Mouse (Mus musculus) kidney, embryonic 15.5 days (tissue): ENCODE measurements around the gene Ube2i. TPM values are rescaled to one million over a fixed set of nuclear protein-coding genes. Genes with fewer than 3 reads are reported as not detected.
"Not testable (repeated sequence)": the region's sequence is repeated elsewhere in the genome, so short reads cannot be mapped to it uniquely, and the experiment has no call there.

Experiments used
- ATAC-seq: fragments of 200-750 bp; cut with Nextera tagmentation; replicated peaks from 2 replicates; pipeline ENCODE4 v1.8.0; 2017; ENCODE audit warnings: moderate TSS enrichment; ENCODE audit not compliant: low FRiP score
- H3K27ac ChIP-seq: fragments of 300-500 bp; sonication (generic); 2 replicates; pipeline ENCODE4 v1.5.1; 2015; ENCODE audit warnings: mild to moderate bottlenecking, inconsistent platforms
- H3K27me3 ChIP-seq: fragments of 300-500 bp; sonication (generic); 2 replicates; pipeline ENCODE4 v1.6.1; 2015; ENCODE audit warnings: inconsistent platforms
- H3K36me3 ChIP-seq: fragments of 300-500 bp; sonication (generic); 2 replicates; pipeline ENCODE4 v1.6.1; 2015; ENCODE audit warnings: inconsistent platforms
- H3K4me1 ChIP-seq: fragments of 300-500 bp; sonication (generic); 2 replicates; pipeline ENCODE4 v1.6.1; 2015; ENCODE audit warnings: inconsistent platforms
- H3K4me2 ChIP-seq: fragments of 300-500 bp; sonication (generic); 2 replicates; pipeline ENCODE4 v1.6.1; 2015; ENCODE audit warnings: moderate library complexity, mild to moderate bottlenecking, inconsistent platforms
- H3K4me3 ChIP-seq: fragments of 300-500 bp; sonication (generic); replicated peaks from 2 replicates; pipeline ENCODE4 v1.5.1; 2015; ENCODE audit warnings: mild to moderate bottlenecking, inconsistent platforms
- H3K9ac ChIP-seq: fragments of 300-500 bp; sonication (generic); 2 replicates; pipeline ENCODE4 v1.6.1; 2015; ENCODE audit warnings: mild to moderate bottlenecking, inconsistent platforms
- H3K9me3 ChIP-seq: fragments of 300-500 bp; sonication (generic); replicated peaks from 2 replicates; pipeline ENCODE4 v1.6.1; 2016; ENCODE audit warnings: inconsistent platforms
- WGBS: fragments of 180-500 bp; shearing (Covaris S2); methylation state at CpG from one replicate; pipeline ENCODE4 v1.1.7; 2015; ENCODE audit warnings: mixed read lengths; 5-methylcytosine and 5-hydroxymethylcytosine counted together
- polyA plus RNA-seq: library from polyadenylated mRNA; unstranded; fragments of >200 nt; fragmentation: Nextera tagmentation; extraction: Ambion mirVana; gene quantifications from 2 replicates; pipeline ENCODE4 v1.2.1, GENCODE M21; 2015

Gene Ube2i
- polyA plus RNA-seq, 1 experiment from 2014 or later, result 677 TPM

DNA sequence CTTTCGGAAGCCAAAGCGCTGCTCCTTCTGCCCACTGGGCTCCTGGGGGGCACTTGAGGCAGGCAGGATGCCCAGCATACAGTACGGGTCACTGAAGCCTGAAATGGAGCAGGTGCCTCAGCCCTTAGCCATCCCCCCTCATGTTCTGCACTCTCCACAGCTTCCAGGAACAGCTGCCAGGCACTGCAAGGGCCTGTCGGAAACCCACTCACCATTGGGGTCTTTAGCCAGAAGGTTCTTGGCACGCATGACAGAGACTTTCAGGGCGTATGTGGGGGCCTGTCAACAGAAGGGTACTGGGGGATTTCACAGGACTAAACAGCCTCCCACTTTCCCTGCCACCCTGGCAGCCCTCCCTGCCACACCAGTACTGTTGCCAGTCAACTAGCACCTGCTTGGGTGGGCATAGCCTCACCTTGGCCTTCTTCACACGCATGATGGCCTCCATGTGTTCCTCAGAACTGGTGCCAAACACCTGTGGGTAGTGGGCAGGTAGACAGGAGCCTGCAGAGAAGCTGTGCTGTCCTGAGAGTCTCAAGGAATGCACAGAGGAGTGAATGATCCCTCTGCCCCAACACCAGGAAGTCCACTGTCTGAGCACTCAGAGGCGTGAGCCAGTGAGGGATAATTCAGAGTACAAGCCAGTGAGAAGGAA, 24.1 kb downstream of the Ube2i start:
- Histone ChIP-seq H3K9me3 (no peaks in the 10 kb centered on the region), H3K36me3 (no peaks in the 10 kb centered on the region), H3K9ac (no peak overlapping the region), H3K4me2 (no peak overlapping the region), H3K4me1 (0 out of 2 replicates have a peak, but pooled peaks cover 4% of the 10 kb centered on the region), H3K27me3 (peaks cover 35% of the 10 kb centered on the region), H3K4me3 (no peak overlapping the region), H3K27ac (no peak overlapping the region)
- no peak for ATAC-seq
- WGBS, result 79% methylated on average over 8 of the region's 8 CpGs

DNA sequence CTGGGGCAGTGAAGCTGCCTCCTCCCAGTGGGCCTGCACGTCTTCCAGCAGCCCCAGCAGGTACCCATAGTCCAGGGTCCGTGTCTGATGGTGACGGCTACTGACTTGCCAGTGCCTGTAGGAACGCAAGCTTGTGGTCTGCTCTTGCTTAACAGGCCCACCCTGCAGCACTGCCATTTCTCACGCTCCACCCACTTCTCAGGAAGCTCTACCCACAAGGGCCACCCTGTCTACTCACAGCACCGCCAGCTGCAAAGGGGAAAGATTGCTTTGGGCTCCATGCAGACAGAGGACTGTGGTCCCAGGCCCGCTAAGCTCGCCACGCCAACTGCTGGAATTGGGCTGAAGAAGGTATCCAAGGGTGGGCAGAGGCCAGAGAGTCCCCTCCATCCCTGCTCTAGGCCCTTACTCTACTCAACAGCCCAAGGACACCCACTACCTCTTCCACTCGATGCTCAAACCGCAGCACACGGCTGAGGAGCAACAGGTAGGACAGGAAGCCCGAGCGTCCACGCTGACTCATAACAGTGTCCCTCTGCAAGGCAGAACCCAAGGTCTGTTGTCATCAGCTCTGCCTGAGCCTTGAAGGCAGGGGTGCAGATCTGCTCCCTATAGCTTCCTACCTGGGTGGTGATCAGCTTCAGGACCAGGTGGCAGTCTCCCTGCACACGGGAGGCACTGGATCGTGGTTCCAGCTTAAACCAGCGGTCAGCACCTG, 26.2 kb downstream of the Ube2i start:
- no peak overlapping the region for H3K27ac ChIP-seq
- ATAC-seq, result no peak
- H3K4me3 ChIP-seq, result no peak overlapping the region
- no peak overlapping the region for H3K9ac ChIP-seq
- H3K4me2 ChIP-seq, result no peak overlapping the region
- peaks cover 16% of the 10 kb centered on the region for H3K36me3 ChIP-seq
- peaks cover 14% of the 10 kb centered on the region for H3K27me3 ChIP-seq
- no peaks in the 10 kb centered on the region for H3K9me3 ChIP-seq
- WGBS, result 80% methylated on average over 18 of the region's 18 CpGs
- H3K4me1 ChIP-seq, result no peaks in the 10 kb centered on the region

DNA sequence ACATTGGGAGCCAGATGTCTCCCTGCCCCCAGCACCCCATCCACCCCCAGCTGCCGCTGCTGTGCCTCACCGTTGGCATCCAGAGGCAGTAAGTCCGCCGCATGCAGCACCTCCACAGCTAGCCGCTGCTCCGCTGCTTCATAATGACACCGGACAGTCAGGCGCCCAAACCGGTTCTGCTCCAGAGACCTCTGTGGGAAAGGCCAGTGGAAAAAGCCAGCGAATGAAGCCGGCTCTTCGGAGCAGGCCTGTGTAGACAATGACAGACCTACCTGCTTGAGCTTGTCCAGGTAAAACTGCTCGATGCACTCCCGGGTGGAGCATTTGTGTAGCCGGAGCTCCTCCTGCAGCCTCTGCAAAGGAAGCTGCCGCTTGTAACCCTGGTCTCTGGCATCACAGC, 30.2 kb downstream of the Ube2i start:
- Histone ChIP-seq H3K9me3 (no peaks in the 10 kb centered on the region), H3K27ac (0 out of 2 replicates have a peak overlapping the region, but pooled peaks have one; percentile 27), H3K36me3 (peaks cover 33% of the 10 kb centered on the region), H3K4me3 (no peak overlapping the region), H3K4me1 (peaks cover 17% of the 10 kb centered on the region), H3K9ac (no peak overlapping the region), H3K27me3 (peaks cover 3% of the 10 kb centered on the region; the same call in 1 of the 2 replicates), H3K4me2 (no peak overlapping the region)
- WGBS, result 76% methylated on average over 16 of the region's 16 CpGs
- ATAC-seq, result no peak

DNA sequence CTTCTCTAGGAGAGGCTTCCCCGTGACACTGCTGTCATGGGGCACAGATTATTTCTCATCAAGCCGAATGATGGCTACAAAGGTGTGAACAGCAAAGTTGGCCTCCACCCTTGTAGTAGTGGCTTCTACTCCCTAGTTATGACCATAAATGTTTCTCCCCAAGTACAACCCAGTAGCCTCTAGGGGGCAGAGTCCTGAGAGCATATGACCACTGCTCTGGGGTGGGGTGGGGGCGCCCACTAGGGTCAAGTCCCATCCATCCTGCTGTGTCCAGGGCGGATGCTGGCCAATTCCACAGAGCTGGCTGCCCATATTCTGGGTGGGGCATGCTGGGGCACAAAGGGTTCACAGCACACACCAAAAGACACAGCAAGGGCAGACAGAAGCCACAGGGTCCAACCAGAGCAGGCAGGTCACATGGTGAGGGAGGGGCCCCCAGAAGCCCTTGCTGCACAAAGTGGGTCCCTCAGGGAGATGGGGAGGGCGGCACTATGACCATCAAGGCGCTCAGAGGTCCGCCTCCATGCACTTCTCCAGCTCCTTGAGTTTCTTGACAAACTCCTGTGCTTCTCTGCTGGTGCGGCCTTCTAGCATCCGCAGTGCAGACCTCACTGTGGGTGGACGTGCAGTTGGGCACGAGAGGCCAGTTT, 31.2 kb downstream of the Ube2i start:
- H3K4me3 ChIP-seq, result no peak overlapping the region
- 90% methylated on average over 11 of the region's 11 CpGs for WGBS
- no peak overlapping the region for H3K27ac ChIP-seq
- no peak for ATAC-seq
- no peak overlapping the region for H3K9ac ChIP-seq
- H3K9me3 ChIP-seq, result no peaks in the 10 kb centered on the region
- peaks cover under 1% of the 10 kb centered on the region; the same call in 1 of the 2 replicates for H3K27me3 ChIP-seq
- H3K4me2 ChIP-seq, result no peak overlapping the region
- peaks cover 21% of the 10 kb centered on the region for H3K4me1 ChIP-seq
- H3K36me3 ChIP-seq, result peaks cover 33% of the 10 kb centered on the region

DNA sequence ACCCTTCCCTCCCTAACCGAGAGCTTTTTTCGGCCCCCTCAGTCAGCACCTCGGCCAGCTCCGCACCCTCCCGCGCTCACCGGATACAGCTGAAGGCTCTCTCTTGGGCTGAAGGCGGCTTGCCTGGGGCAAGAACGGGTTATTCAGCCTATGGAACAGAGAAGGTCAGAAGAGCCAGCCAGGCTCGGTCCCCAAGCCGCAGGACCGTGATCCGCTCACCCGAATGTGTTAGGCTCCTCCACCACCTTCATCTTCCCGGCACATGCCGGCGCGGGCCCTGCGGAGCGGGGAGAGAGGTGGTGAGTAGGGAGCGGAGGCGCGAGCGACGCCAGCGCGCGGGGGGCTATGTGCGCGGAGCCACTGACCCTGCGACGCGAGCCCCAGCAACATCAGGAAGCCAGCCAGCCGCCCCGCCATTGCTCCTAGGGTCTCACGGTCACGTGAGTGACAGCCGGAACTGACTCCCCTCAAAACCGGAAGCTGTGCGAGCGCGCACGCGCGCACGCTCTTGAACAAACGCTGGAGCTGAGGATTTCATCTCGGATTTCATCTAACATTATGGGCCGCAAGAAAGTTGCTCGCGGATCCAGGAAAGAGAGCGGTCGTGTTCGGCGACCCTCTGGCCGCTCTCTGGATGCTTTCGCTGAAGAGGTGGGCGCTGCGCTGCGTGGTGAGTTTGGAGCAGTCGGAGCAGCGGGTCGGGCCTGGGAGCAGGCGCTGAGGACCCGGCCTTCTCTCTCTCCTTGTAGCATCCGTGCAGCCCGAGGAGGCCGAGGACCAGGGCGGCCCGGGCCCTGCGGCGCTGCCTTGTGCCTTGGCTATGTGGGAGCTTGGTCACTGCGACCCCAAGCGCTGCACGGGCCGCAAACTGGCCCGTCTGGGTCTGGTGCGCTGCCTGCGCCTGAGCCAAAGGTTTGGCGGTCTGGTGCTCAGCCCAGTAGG, 34.5 kb downstream of the Ube2i start, which contains the start of the genes Gnptg and Tsr3:
TSS of gene Gnptg (minus strand) at position 430 of the 942 bp plus-strand sequence.
TSS of gene Tsr3 (plus strand) at position 476 of the 942 bp plus-strand sequence.
- peaks cover 45% of the 10 kb centered on the region for H3K36me3 ChIP-seq
- no peaks in the 10 kb centered on the region for H3K9me3 ChIP-seq
- H3K4me1 ChIP-seq, result peaks cover 21% of the 10 kb centered on the region
- peak within 1 kb of the TSS; percentile 92 for H3K27ac ChIP-seq
- under 1% methylated on average over 77 of the region's 80 CpGs for WGBS
- peak within 1 kb of the TSS; percentile 88 for H3K4me3 ChIP-seq
- no peaks in the 10 kb centered on the region for H3K27me3 ChIP-seq
- peak within 1 kb of the TSS; percentile 97 for H3K9ac ChIP-seq
- H3K4me2 ChIP-seq, result peak within 1 kb of the TSS; percentile 86
- peak; percentile 90 for ATAC-seq

DNA sequence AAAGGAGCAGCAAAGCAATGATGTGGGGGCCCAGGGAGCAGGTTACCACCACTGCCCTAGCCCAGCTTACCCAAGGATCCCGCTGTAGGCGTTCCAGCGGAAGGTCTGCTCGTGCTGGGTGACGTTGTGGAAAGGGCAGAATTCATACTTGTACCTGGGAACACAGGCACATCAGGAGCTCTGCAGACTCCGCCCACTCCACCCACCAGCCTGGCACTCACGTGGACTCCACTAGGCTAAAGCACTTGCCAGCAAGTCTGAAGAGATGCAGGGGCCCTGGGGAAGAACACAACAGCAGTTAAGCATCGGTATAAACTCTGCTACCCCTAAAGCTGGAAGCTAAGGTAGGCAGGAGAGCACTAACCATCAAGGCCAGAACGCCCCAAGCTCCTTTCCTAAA, 38.8 kb downstream of the Ube2i start:
- Histone ChIP-seq H3K27ac (no peak overlapping the region), H3K27me3 (no peaks in the 10 kb centered on the region), H3K9ac (no peak overlapping the region), H3K36me3 (peaks cover 29% of the 10 kb centered on the region), H3K4me1 (peaks cover 10% of the 10 kb centered on the region), H3K4me3 (no peak overlapping the region), H3K4me2 (no peak overlapping the region), H3K9me3 (no peaks in the 10 kb centered on the region)
- WGBS, result 89% methylated on average over 9 of the region's 9 CpGs
- ATAC-seq, result no peak

DNA sequence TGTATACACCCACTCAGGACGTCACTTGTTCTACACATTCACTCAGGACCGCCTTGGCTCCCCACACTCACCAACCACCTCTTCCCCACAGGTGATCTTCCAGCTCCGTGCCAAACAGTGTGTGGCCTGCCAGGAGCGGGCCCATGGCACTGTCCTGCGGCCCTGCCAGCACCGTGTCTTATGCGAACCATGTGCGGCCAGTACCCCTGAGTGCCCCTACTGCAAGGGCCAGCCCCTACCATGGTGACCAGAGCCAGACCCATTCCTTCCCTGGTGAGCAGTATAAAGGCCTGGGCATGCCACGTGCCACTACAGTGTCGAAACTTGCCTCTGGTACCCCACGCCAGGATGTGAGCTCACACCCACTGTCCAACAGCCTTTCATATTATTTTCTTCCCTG, 42.8 kb downstream of the Ube2i start:
- WGBS, result 85% methylated on average over 8 of the region's 11 CpGs
- ATAC-seq, result not testable (repeated sequence)

DNA sequence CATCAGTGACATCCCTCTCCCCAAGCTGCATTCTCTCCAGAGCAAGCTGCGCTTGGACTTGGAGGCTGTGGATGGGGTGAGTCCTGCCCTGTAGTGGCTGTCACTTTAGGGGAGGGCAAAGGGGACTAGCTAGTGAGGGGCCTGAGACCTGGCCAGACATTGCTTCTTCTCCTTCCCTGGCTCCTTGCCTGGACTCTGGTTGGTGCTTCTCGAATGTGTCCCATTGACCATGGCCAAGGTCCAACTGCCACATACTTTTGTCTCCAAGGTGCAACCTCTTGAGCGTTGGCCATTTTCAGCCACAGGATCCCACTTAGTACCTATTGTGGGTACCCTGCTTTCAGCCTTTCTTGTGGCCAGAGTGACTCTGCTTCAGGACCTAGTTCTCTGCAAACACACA, 43.7 kb downstream of the Ube2i start:
- no peak overlapping the region for H3K4me3 ChIP-seq
- 91% methylated on average over 3 of the region's 3 CpGs for WGBS
- H3K4me1 ChIP-seq, result no peaks in the 10 kb centered on the region

More for the DNA sequence above, 42.8 kb downstream of the Ube2i start:
- H3K4me3 ChIP-seq, H3K27ac ChIP-seq, H3K9ac ChIP-seq, H3K4me2 ChIP-seq, H3K4me1 ChIP-seq, H3K27me3 ChIP-seq, H3K9me3 ChIP-seq: not testable (repeated sequence)
- H3K36me3 ChIP-seq, result peaks cover 63% of the 10 kb centered on the region

DNA sequence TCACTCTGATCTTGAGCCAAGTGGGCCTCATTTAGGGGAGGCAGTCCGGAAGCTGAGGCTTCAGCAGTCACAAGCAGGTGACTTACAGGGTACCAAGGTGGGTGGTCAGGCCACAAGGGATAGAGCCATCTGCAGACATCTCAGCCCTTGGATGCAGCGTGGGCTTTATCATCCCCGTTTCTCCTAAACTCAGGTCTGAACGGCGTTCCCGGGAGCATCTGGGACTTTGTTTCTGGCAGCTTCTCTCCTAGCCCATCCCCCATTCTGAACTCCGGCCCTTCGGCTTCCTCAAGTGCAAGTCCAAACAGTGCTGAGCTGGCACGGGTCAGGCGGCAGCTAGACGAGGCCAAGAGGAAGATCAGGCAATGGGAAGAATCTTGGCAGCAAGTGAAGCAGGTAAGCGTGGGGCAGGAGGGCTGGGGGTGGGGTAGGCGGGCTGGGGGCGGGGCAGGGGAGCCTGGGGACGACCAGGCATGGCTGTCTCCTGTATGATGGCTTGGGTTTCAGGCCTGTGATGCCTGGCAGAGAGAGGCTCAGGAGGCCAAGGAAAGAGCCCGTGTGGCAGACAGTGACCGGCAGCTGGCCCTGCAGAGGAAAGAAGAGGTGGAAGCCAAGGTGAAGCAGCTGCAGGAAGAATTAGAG, 44.3 kb downstream of the Ube2i start:
- H3K4me3 ChIP-seq, H3K27ac ChIP-seq, H3K9ac ChIP-seq, H3K9me3 ChIP-seq, H3K4me1 ChIP-seq, H3K27me3 ChIP-seq, H3K4me2 ChIP-seq: not testable (repeated sequence)
- 72% methylated on average over 15 of the region's 17 CpGs for WGBS
- ATAC-seq, result 0 out of 2 replicates have a peak, but pooled peaks have one; percentile 46
- peaks cover 63% of the 10 kb centered on the region for H3K36me3 ChIP-seq

More for the DNA sequence above, 43.7 kb downstream of the Ube2i start:
- H3K9me3 ChIP-seq, result no peaks in the 10 kb centered on the region
- peaks cover 68% of the 10 kb centered on the region for H3K36me3 ChIP-seq
- H3K27me3 ChIP-seq, result no peaks in the 10 kb centered on the region
- H3K27ac ChIP-seq, result no peak overlapping the region
- no peak overlapping the region for H3K4me2 ChIP-seq
- no peak overlapping the region for H3K9ac ChIP-seq
- ATAC-seq, result no peak

DNA sequence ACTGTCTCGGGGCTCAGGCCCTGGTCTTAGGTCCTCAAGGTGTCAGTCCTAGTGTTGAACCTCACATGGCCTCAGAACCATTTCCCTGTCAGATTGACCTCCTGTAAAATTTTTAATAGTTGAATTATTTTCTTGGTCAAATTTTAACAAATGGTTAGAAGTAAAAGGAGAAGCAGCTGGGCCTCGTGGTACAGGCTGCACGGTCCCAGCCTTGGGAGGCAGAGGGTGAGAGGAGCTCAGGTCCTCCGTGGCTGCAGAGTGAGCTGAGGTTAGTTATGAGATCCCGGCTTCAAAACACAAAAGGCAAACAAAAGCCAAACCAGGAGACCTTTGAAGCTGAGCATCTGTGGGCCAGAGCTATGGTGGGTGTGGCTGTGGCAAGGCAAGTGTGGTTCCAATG, 46.4 kb downstream of the Ube2i start:
- Histone ChIP-seq H3K27ac (no peak overlapping the region), H3K4me2 (no peak overlapping the region), H3K4me1 (no peaks in the 10 kb centered on the region), H3K36me3 (peaks cover 53% of the 10 kb centered on the region), H3K4me3 (no peak overlapping the region), H3K27me3 (no peaks in the 10 kb centered on the region), H3K9me3 (no peaks in the 10 kb centered on the region), H3K9ac (no peak overlapping the region)
- WGBS, result 85% methylated on average over 5 of the region's 5 CpGs
- ATAC-seq, result no peak

DNA sequence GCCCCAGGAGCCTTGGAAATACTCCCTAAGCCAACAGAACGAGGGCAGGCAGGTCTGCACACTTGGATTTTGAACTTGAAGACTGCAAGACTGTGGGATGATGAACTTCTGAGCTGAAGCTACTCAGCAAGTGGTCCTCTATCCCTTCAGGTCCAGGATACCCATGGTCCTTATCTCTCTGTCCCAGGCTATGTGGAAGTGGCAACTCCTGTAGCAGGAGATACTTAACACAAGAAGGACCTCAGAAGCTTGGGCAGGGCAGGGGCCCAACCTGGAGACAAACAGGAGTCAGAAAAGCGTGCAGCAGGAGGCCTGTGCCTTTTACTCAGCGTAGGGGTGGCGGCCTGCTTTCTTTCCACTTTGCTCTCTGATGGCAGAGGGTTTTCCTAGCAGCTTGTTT, 48.8 kb downstream of the Ube2i start:
- H3K4me1 ChIP-seq, result peaks cover 12% of the 10 kb centered on the region

More for the DNA sequence above, 48.8 kb downstream of the Ube2i start:
- Histone ChIP-seq H3K27me3 (no peaks in the 10 kb centered on the region), H3K9ac (no peak overlapping the region), H3K4me3 (no peak overlapping the region), H3K4me2 (no peak overlapping the region), H3K27ac (no peak overlapping the region), H3K36me3 (peaks cover 45% of the 10 kb centered on the region), H3K9me3 (no peaks in the 10 kb centered on the region)
- WGBS, result 86% methylated on average over 4 of the region's 4 CpGs
- no peak for ATAC-seq
